Mouse (Mus musculus) central nervous system, embryonic 18 days (tissue): ENCODE measurements around the gene Thrb. TPM values are rescaled to one million over a fixed set of nuclear protein-coding genes. Genes with fewer than 3 reads are reported as not detected.

Source experiments
- polyA plus RNA-seq: library from polyadenylated mRNA; depleted of rRNA; stranded (reverse); fragments of >200 nt; gene quantifications from 2 replicates; pipeline ENCODE4 v1.2.3, GENCODE M21; 2012; rRNA removed

The Thrb gene
- 1.6 and 2.1 TPM in 2 replicates for polyA plus RNA-seq

DNA sequence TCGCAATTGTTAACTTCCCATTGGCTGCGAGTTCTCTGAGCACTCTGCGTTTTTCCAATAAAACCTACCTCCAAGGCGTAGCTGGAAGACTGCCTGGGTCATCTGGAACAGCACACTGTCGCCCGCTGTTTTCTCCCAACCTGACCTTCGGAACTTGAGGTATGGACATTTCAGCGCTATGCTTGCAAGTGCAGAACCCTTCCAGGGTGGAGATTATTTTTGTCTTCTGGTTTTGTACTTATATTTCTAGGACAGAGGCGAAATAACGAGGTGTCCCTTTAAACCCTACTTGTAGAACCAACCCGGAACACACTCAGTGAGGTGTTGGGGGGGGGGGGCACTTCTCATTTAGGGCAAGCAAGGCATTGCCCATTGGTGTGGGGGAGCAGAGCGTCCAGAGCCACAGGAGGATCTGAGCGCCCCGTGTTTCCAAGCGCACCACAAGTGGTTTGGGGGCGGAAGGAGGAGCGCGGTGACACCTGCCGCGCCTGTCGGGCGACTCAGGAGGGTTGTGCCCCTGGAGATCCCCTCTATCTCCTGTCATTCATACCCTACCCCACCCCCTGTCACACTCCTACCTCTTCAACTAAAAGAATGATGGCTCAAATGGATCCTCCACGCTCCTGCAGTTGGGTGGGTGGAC is at the start of gene Thrb:
TSS of gene Thrb (plus strand) at position 576 of the 643 bp plus-strand sequence.

